Mouse (Mus musculus) midbrain, postnatal 0 days (tissue): ENCODE measurements around the gene Olfr1040. TPM values are rescaled to one million over a fixed set of nuclear protein-coding genes. Genes with fewer than 3 reads are reported as not detected.
"Not testable (repeated sequence)": the region's sequence is repeated elsewhere in the genome, so short reads cannot be mapped to it uniquely, and the experiment has no call there.

Source experiments
- ATAC-seq: fragments of 200-750 bp; cut with Nextera tagmentation; 2 replicates; pipeline ENCODE4 v1.8.0; 2017; ENCODE audit warnings: moderate number of reproducible peaks, mild to moderate bottlenecking, moderate TSS enrichment, moderate library complexity; ENCODE audit not compliant: low FRiP score
- DNase-seq: peaks from one replicate; pipeline ENCODE4 v3.0.0-alpha.2; 2015; ENCODE audit warnings: low spot score
- H3K27ac ChIP-seq: fragments of 300-500 bp; sonication (generic); 2 replicates; pipeline ENCODE4 v1.5.1; 2014; ENCODE audit warnings: low read depth, mild to moderate bottlenecking, low read length, mixed read lengths
- H3K27me3 ChIP-seq: fragments of 300-500 bp; sonication (generic); 2 replicates; pipeline ENCODE4 v1.6.1; 2014; ENCODE audit warnings: low read length, control low read depth, mixed read lengths; ENCODE audit not compliant: insufficient read depth
- H3K36me3 ChIP-seq: fragments of 300-500 bp; sonication (generic); 2 replicates; pipeline ENCODE4 v1.6.1; 2014; ENCODE audit warnings: low read length, control low read depth, mixed read lengths; ENCODE audit not compliant: insufficient read depth
- H3K4me1 ChIP-seq: fragments of 300-500 bp; sonication (generic); 2 replicates; pipeline ENCODE4 v1.6.1; 2014; ENCODE audit warnings: mild to moderate bottlenecking, control low read depth, antibody characterized with exemption, low read length, mixed read lengths; ENCODE audit not compliant: insufficient read depth
- H3K4me2 ChIP-seq: fragments of 300-500 bp; sonication (generic); 2 replicates; pipeline ENCODE4 v1.6.1; 2014; ENCODE audit warnings: low read depth, mild to moderate bottlenecking, low read length, mixed read lengths; ENCODE audit not compliant: poor library complexity, severe bottlenecking
- H3K4me3 ChIP-seq: fragments of 300-500 bp; sonication (generic); 2 replicates; pipeline ENCODE4 v1.5.1; 2014; ENCODE audit warnings: low read depth, mild to moderate bottlenecking, low read length, moderate library complexity
- H3K9ac ChIP-seq: fragments of 300-500 bp; sonication (generic); replicated peaks from 2 replicates; pipeline ENCODE4 v1.6.1; 2014; ENCODE audit warnings: mild to moderate bottlenecking, low read length, moderate library complexity, mixed read lengths; ENCODE audit not compliant: poor library complexity, severe bottlenecking
- H3K9me3 ChIP-seq: fragments of 300-500 bp; sonication (generic); 2 replicates; pipeline ENCODE4 v1.6.1; 2016; ENCODE audit warnings: low read length, control low read depth
- CTCF ChIP-seq: IDR thresholded peaks from 2 replicates; pipeline ENCODE4 v1.5.1; 2016; ENCODE audit warnings: antibody characterized with exemption, mild to moderate bottlenecking
- WGBS: fragments of 180-500 bp; shearing (Covaris S2); extraction: QIAGEN DNeasy Blood & Tissue Kit; methylation state at CpG from one replicate; pipeline ENCODE4 v1.1.7; 2014; 5-methylcytosine and 5-hydroxymethylcytosine counted together
- polyA plus RNA-seq: library from polyadenylated mRNA; unstranded; fragments of >200 nt; fragmentation: Nextera tagmentation; extraction: Ambion mirVana; gene quantifications from 2 replicates; pipeline ENCODE4 v1.2.1, GENCODE M21; 2015
- total RNA-seq: library from RNA; depleted of rRNA; stranded (reverse); fragments of >200 nt; gene quantifications from 2 replicates; pipeline ENCODE4 v1.2.3, GENCODE M21; 2014; rRNA removed

The Olfr1040 gene
- total RNA-seq (not detected in 2 replicates), polyA plus RNA-seq (not detected in 2 replicates)

DNA sequence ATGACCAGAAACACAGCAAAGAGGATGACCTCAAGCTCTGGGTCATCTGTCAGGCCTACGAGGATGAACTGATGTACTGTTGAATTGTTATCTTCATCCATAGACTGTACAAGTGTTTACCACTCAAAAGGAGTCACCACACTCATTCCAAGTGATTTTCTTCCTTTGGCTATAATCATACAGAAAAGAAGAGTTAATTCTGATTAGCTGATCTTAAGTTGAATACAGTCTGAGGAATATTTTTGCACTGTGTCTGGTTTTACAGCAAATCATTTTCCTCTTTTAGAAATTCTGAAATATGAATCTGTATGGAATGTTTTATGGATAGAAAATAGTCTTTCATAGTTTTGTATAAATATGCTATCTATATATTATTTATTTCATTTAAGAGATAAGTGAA is at the start of gene Olfr1040:
Gene Olfr1040, minus strand, starts transcription at position 101 of the 400 bp plus-strand sequence.
- H3K4me3 ChIP-seq: no peak within 1 kb of the TSS
- no peak within 1 kb of the TSS for H3K27ac ChIP-seq
- no peak within 1 kb of the TSS for H3K4me2 ChIP-seq
- TF ChIP-seq CTCF: no peak
- ATAC-seq: no peak
- H3K4me1 ChIP-seq: no peaks in the 10 kb centered on the region
- H3K36me3 ChIP-seq: no peaks in the 10 kb centered on the region
- WGBS: 88% methylated on average over 1 of the region's 1 CpGs
- DNase-seq: no peak
- H3K9ac ChIP-seq: no peak within 1 kb of the TSS
- no peaks in the 10 kb centered on the region for H3K27me3 ChIP-seq
- no peaks in the 10 kb centered on the region for H3K9me3 ChIP-seq

DNA sequence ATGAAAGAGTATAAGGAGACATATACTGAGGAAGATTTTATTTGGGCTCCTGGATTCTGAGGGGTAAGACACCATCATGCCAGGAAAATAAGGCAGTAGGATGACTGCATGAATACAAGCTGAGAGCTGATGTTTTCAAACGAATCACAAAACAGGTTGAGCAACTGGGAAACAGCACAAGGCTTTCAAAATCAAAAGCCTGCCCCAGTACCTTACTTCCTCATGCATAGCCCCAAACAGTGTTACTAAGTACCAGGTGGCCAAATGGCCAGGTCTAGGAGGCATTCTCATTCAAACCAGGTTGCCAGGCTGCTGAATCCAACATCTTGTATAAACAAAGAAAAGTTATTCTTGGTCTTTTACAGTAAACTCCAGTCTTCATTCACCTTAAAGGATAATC is 49.3 kb upstream of the Olfr1040 start:
- DNase-seq: no peak
- Histone ChIP-seq H3K9me3 (no peaks in the 10 kb centered on the region), H3K4me2 (no peak overlapping the region), H3K36me3 (no peaks in the 10 kb centered on the region), H3K9ac (no peak overlapping the region), H3K4me3 (no peak overlapping the region), H3K27me3 (no peaks in the 10 kb centered on the region), H3K27ac (no peak overlapping the region), H3K4me1 (no peaks in the 10 kb centered on the region)
- no peak for ATAC-seq
- no peak for TF ChIP-seq CTCF
- WGBS: 34% methylated on average over 1 of the region's 1 CpGs

DNA sequence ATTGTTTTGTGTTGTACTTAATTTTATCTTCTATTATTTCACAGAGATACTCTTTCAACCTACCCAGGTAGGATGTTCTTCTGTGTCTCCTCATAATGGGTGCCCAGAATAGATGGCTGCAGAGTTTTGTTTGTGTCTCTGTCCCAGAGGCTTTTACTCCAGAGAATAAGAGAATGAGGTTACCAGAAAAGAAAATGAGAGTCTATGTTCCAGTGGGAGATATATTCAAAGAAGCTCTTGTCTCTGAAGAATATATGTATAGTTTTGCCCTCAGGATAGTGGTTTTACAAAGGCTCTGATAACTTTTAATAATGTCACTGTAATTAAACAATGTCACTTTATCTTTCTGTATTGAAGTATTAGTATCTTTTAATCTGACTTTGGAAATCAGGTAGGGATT is 39.1 kb upstream of the Olfr1040 start, which contains the start of gene Olfr52:
Gene Olfr52, minus strand, starts transcription at position 101 of the 400 bp plus-strand sequence.
- H3K4me1 ChIP-seq: no peaks in the 10 kb centered on the region
- no peak within 1 kb of the TSS for H3K27ac ChIP-seq
- no peaks in the 10 kb centered on the region for H3K9me3 ChIP-seq
- no peak within 1 kb of the TSS for H3K9ac ChIP-seq
- no peak for TF ChIP-seq CTCF
- no peak for ATAC-seq
- no peak for DNase-seq
- H3K4me2 ChIP-seq: no peak within 1 kb of the TSS
- H3K27me3 ChIP-seq: no peaks in the 10 kb centered on the region
- H3K4me3 ChIP-seq: no peak within 1 kb of the TSS
- no peaks in the 10 kb centered on the region for H3K36me3 ChIP-seq

DNA sequence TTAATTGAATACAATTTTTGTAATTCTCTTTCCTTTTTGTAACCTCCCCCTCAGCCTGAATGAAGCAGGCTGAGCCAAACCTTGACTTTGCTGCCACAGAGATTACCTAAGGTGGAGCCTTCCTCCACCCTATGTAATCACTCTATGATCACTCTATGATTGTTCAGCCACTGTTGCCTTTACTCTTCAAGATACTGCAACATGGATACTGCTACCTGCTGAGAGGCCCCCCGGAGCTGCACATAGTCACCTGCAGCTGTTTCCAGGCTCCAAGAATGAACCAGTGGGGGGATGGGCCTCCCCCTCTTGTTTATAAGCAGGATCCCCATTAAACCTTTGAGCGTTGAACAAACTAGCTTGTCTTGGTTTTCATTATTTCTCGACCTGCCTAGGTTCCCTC is 33.4 kb upstream of the Olfr1040 start:
- Histone ChIP-seq H3K36me3 (no peaks in the 10 kb centered on the region), H3K27me3 (no peaks in the 10 kb centered on the region), H3K4me3 (no peak overlapping the region), H3K9me3 (no peaks in the 10 kb centered on the region), H3K4me2 (no peak overlapping the region), H3K4me1 (no peaks in the 10 kb centered on the region), H3K27ac (no peak overlapping the region), H3K9ac (no peak overlapping the region)
- no peak for TF ChIP-seq CTCF
- DNase-seq (no peak), ATAC-seq (no peak)
- WGBS: 76% methylated on average over 3 of the region's 3 CpGs

DNA sequence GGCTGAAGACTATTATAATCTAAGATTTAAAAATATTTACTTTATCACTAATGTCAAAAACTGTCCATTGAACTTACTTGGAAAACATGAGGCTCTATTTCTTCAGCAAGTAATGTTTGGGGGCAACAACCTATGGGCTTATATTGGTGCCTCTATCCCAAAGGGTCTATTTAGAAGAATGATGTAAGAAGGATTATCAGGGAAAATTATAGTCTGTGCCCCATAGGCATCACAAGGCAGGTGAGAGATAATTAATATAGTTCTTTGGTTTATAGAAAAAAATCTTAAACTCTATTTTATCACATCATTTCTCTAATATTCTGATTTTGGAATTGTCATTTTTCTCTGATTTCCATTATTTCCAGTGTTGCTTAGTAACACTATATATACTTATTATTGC is 31.2 kb upstream of the Olfr1040 start, which contains the start of gene Olfr1044:
Gene Olfr1044, minus strand, starts transcription at position 101 of the 400 bp plus-strand sequence.
- no peak for DNase-seq
- Histone ChIP-seq H3K4me1 (no peaks in the 10 kb centered on the region), H3K4me2 (no peak within 1 kb of the TSS), H3K9ac (no peak within 1 kb of the TSS), H3K4me3 (no peak within 1 kb of the TSS), H3K9me3 (no peaks in the 10 kb centered on the region), H3K27me3 (no peaks in the 10 kb centered on the region), H3K36me3 (no peaks in the 10 kb centered on the region), H3K27ac (no peak within 1 kb of the TSS)
- TF ChIP-seq CTCF: no peak
- ATAC-seq: no peak

DNA sequence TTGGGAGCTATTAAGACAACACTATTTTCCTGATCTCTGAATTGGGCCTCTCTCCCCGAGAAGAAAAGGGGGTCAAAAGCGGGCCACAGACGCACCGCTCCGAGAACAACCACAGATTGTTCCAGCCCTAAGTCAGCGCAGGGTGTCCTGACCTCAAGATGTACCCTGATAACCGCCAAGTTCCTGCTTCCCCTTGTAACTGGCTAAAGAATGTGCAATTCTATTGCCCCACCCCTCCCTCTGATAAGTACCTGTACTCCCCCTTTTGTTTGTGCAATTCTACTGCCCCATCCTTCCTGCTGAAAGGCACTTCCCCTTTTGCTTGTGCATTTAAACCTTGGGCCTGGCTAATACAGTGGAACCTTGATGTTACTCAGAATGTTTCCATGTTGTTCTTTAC is 28.9 kb upstream of the Olfr1040 start:
- DNase-seq, H3K9ac ChIP-seq, H3K9me3 ChIP-seq, H3K36me3 ChIP-seq, H3K4me3 ChIP-seq, ATAC-seq, H3K4me2 ChIP-seq, H3K27me3 ChIP-seq, H3K27ac ChIP-seq, H3K4me1 ChIP-seq: not testable (repeated sequence)
- WGBS: 90% methylated on average over 7 of the region's 7 CpGs
